Mouse (Mus musculus): ENCODE measurements around the gene Slc29a2.

GRCm38 (mm10) chr19:5058801-5059771 is 35.4 kb downstream of the Slc29a2 start:
- TF ChIP-seq CTCF (IDR thresholded peaks at IDR 0.05; ENCODE audit: borderline replicate concordance, insufficient read depth, low read depth, low read length) (no peak), POLR2A (IDR thresholded peaks at IDR 0.05; ENCODE audit: borderline replicate concordance, insufficient read depth, low read length) (no peak)

All from cerebellum, adult 2 months (tissue).